Mouse (Mus musculus) testis, adult 2 months (tissue): ENCODE data around the gene Uqcc1. TPM values are rescaled to one million over a fixed set of nuclear protein-coding genes. Genes with fewer than 3 reads are reported as not detected.

Experiments
- H3K27ac ChIP-seq: fragments of 200-500 bp; 2 replicates; pipeline ENCODE4 v1.5.1; 2012; ENCODE audit warnings: low read depth, low read length; ENCODE audit not compliant: control insufficient read depth, insufficient read depth
- H3K27me3 ChIP-seq: fragments of 200-500 bp; 2 replicates; pipeline ENCODE4 v1.6.1; 2012; ENCODE audit warnings: mild to moderate bottlenecking, low read length, moderate library complexity; ENCODE audit not compliant: control insufficient read depth, insufficient read depth
- H3K36me3 ChIP-seq: fragments of 200-500 bp; 2 replicates; pipeline ENCODE4 v1.6.1; 2012; ENCODE audit warnings: mild to moderate bottlenecking, low read length; ENCODE audit not compliant: control insufficient read depth, insufficient read depth
- H3K4me1 ChIP-seq: fragments of 200-500 bp; 2 replicates; pipeline ENCODE4 v1.6.1; 2012; ENCODE audit warnings: low read length; ENCODE audit not compliant: control insufficient read depth, insufficient read depth
- H3K4me3 ChIP-seq: fragments of 200-500 bp; 2 replicates; pipeline ENCODE4 v1.5.1; 2012; ENCODE audit warnings: low read depth, mild to moderate bottlenecking, low read length, moderate library complexity, mixed read lengths; ENCODE audit not compliant: control insufficient read depth
- CTCF ChIP-seq: fragments of 200-500 bp; IDR thresholded peaks from 2 replicates; pipeline ENCODE4 v1.5.1; 2012; ENCODE audit warnings: low read depth, mild to moderate bottlenecking, inconsistent platforms, low read length, moderate library complexity; ENCODE audit not compliant: control insufficient read depth, insufficient read depth, insufficient replicate concordance
- POLR2A ChIP-seq: fragments of 200-500 bp; IDR thresholded peaks from 2 replicates; pipeline ENCODE4 v1.6.1; 2012; ENCODE audit warnings: low read depth, mild to moderate bottlenecking, inconsistent platforms, low read length, moderate library complexity; ENCODE audit not compliant: control insufficient read depth
- polyA plus RNA-seq: library from polyadenylated mRNA; depleted of rRNA; stranded (reverse); fragments of >200 nt; gene quantifications from 2 replicates; pipeline ENCODE4 v1.2.3, GENCODE M21; 2012

The Uqcc1 gene
- polyA plus RNA-seq, 1 experiment = 48.6 TPM

DNA sequence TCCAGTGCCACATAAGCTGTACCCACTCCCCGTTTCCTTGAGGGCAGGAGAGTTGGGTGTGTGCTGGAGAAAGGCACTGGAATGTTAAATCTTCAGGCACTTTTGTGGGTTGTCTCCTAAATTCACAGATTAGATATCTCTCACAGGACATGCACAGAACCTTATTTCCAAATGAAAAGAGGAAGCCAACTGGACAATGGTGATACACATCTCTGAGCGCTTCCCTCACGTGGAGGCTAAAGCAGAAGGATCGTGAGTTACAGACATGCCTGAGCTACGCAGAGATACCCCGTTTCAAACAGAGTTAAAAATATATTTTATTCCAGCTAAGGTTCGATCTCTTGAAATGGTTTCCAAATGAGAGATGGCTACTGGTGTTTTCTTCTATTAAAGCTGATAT is 7.0 kb downstream of the Uqcc1 start:
- Histone ChIP-seq H3K27me3 (no peaks in the 10 kb centered on the region), H3K27ac (no peak overlapping the region), H3K36me3 (no peaks in the 10 kb centered on the region), H3K4me1 (no peaks in the 10 kb centered on the region), H3K4me3 (no peak overlapping the region)
- TF ChIP-seq POLR2A (no peak), CTCF (no peak)

DNA sequence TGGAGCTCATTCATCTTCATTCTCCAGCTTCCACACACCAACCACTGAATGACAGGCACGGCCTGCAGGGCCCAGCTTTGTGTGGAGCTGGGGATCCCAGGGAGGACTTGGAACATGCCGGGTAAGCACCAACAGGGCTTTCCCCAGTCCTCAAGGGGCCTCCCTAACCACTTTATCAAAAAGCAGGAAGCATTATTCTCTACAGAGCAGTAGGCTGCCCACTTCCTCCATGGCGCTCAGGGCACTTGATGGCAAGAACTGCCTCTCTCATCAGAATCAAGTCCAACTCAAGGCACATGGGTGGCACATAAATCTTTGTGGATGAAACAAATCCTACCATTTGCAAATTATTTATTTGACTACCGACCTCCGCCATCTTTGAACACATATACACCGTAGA is 15.4 kb downstream of the Uqcc1 start:
- TF ChIP-seq CTCF (no peak), POLR2A (no peak)
- no peaks in the 10 kb centered on the region for H3K36me3 ChIP-seq
- no peak overlapping the region for H3K27ac ChIP-seq
- no peaks in the 10 kb centered on the region for H3K4me1 ChIP-seq
- no peaks in the 10 kb centered on the region for H3K27me3 ChIP-seq
- H3K4me3 ChIP-seq = no peak overlapping the region

DNA sequence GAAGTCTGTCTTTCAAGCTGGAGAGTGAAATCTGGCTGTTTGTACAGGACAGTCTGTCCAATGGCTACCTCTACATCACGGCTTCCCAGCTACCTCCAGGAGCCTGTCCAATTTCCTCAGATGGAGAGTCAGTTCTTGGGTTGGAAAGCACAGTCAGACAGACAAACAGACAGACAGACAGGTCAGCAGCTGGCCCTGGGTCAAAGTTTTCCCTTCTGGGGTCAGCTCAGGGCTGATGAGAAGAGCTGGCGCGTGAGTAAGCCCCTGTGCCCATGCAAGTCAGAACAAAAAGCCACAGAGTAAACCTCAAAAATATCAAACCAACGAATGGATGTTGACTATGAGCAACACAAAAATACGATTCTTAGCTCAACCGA is 26.5 kb downstream of the Uqcc1 start:
- Histone ChIP-seq H3K4me1 (no peaks in the 10 kb centered on the region), H3K4me3 (no peak overlapping the region), H3K36me3 (no peaks in the 10 kb centered on the region), H3K27ac (no peak overlapping the region), H3K27me3 (no peaks in the 10 kb centered on the region)
- TF ChIP-seq POLR2A (no peak), CTCF (no peak)

DNA sequence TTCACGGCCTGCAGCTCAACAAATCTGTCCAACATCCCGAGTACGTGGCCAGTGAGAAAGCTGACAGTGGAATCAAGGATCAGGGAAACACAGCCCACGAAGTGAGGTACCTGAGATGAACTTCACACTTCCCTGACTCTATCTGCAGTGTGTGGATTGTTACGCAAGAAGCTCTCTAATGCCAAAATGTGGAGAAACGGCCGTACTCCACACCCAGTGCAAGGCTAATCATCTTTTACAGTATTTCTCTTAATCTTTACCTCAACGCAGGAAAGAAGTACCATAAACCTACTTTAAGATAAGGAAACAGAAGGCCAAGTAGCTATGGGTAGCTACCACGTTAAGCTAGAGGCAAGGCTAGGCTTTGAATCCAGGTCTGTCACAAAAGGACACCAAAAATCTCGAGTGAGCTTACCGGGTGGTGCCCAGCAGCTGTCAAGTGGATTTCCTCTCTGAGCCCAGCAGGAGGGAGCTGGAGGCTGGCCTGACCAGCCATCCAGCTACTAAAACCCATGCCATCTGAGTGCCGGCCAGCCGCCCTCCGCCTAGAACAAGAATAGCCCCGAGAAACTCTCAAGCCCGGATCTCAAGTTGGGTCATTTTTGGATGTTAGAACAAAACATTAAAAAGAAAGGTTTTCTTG is 27.0 kb downstream of the Uqcc1 start:
- Histone ChIP-seq H3K27ac (no peak overlapping the region), H3K4me3 (no peak overlapping the region), H3K36me3 (no peaks in the 10 kb centered on the region), H3K27me3 (no peaks in the 10 kb centered on the region), H3K4me1 (no peaks in the 10 kb centered on the region)
- TF ChIP-seq CTCF = no peak
- TF ChIP-seq POLR2A = no peak

DNA sequence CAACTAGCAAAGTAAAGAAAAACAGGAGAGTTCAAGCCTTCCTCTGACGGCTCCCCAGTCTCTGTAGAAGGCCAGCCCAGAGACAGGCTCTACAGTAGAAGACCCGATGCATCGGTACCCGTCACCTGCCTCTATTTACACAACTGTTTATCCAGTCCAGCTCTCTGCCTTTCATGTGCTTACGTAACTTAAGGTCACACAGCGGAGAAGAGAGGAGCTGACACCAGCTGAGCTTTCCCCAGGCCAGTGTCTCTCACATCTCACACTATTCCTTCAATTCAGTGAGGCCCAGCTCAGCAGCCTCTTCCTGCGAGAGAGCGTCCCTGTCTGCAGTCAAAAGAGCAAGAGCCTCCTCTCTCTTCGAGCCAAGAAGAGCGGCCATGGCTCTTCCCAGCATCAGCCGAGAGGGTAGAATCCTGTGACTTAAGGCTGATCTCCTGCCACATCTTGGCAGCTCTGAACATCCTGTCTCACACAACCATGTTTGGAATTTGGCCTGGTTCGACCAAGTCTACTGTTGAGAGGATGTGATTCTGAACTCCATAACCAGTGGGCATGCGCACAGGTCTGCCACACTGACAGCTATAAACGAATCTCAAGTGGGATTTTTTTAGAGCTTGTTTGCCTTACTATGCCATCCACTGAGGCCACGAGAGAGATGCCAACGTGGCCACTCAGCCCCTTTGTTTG is 34.9 kb downstream of the Uqcc1 start:
- Histone ChIP-seq H3K27me3 (no peaks in the 10 kb centered on the region), H3K4me1 (no peaks in the 10 kb centered on the region), H3K4me3 (no peak overlapping the region), H3K36me3 (no peaks in the 10 kb centered on the region), H3K27ac (no peak overlapping the region)
- no peak for TF ChIP-seq CTCF
- TF ChIP-seq POLR2A = no peak

DNA sequence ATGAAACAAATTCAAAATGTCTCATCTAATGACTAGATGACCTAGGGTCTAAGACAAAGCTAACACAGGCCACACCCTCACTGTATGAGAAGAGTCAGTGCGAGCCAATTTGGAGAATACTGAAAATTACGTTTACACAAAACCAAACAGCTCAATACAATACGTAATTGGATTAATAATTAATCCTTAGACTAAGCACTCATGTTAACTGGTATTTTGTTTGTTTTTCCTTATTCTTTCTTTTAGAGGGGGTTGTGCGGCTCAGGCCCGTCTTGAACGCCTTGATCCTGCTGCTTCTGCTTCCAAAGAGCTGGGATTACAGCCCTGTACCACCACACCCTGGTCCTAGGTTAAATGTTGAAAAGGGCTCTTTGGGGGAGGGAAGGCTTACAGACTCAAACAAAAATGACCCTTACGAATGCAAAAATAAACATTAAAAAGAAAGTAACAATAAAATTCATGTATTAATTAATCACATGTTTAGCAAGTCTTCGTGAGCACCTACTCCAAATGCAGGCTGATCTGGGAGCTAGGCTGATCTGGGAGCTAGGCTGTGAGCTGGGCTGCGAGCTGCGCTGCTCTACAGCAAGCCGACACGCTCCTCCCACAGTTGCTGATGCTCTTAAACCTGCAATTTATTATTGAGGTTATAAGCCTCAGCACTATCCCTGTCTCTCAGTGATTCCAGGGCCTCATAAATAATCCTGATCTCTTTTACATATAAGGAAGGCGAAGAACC is 35.6 kb downstream of the Uqcc1 start:
- no peaks in the 10 kb centered on the region for H3K27me3 ChIP-seq
- TF ChIP-seq CTCF (no peak), POLR2A (no peak)
- H3K4me3 ChIP-seq = no peak overlapping the region
- no peaks in the 10 kb centered on the region for H3K36me3 ChIP-seq
- H3K27ac ChIP-seq = no peak overlapping the region
- H3K4me1 ChIP-seq = no peaks in the 10 kb centered on the region

DNA sequence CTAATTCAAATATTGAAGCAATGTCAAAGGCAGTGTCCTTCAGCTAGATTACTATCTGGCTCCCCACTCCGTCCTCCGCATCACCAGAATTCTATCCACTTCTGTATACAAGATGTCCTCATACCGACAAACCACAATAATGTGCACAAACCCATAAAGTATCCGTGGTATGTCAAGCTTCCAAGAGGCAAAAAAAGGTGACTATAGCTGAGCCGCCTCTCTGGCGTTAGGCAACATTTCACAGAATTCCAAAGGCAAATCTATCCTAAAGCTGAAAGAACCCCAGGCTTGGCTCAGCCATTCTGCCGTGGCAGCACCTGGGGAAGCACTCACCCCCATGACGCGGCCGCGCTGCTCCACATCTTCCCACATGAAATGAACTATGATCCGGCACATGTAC is 43.3 kb downstream of the Uqcc1 start:
- Histone ChIP-seq H3K27ac (no peak overlapping the region), H3K27me3 (no peaks in the 10 kb centered on the region), H3K4me3 (no peak overlapping the region), H3K4me1 (no peaks in the 10 kb centered on the region), H3K36me3 (no peaks in the 10 kb centered on the region)
- TF ChIP-seq CTCF (no peak), POLR2A (no peak)
